Comparison of ENCODE assay signal across 8 mouse cellular contexts in genomic region chr6:83038496-83039012, GRCm38 (mm10). TPM values are rescaled to one million over a fixed set of nuclear protein-coding genes. Genes with fewer than 3 reads are reported as not detected.
DNase-seq lines count a peak whose midpoint lies in the region; ATAC-seq and TF ChIP-seq lines count a peak whose summit lies in the region.

No protein-coding gene starts in this region.

- H3K9ac ChIP-seq in hindbrain, embryonic 13.5 days: peak overlapping the region; percentile 43
- peak overlapping the region; percentile 52 for H3K9ac ChIP-seq in lung, embryonic 16.5 days (ENCODE audit: low read length)

- peaks cover 20% of the 10 kb centered on the region for H3K4me1 ChIP-seq in hindbrain, embryonic 13.5 days (replicated peaks)
- peaks cover 22% of the 10 kb centered on the region for H3K4me1 ChIP-seq in lung, embryonic 16.5 days (replicated peaks; ENCODE audit: control insufficient read depth, insufficient read depth, low read length)
- peaks cover 10% of the 10 kb centered on the region for H3K4me1 ChIP-seq in thymus, adult 2 months (replicated peaks; ENCODE audit: control insufficient read depth, insufficient read depth, low read length)

- no peaks in the 10 kb centered on the region for H3K9me3 ChIP-seq in hindbrain, embryonic 13.5 days
- H3K9me3 ChIP-seq in lung, embryonic 16.5 days (ENCODE audit: control insufficient read depth, low read length): no peaks in the 10 kb centered on the region

- H3K4me2 ChIP-seq in hindbrain, embryonic 13.5 days: peak overlapping the region; percentile 53
- H3K4me2 ChIP-seq in lung, embryonic 16.5 days (ENCODE audit: low read depth, low read length): peak overlapping the region; percentile 54

- 5% methylated on average over 24 of the region's 24 CpGs for WGBS in hindbrain, embryonic 13.5 days
- 12% methylated on average over 24 of the region's 24 CpGs for WGBS in lung, embryonic 16.5 days
- 28% methylated on average over 24 of the region's 24 CpGs for WGBS in thymus, adult 2 months

- peak; percentile 73 for DNase-seq in Muller cell, postnatal 12 days (ENCODE audit: inconsistent ontology term)
- peak; percentile 92 to 93 for DNase-seq in cerebellum, postnatal 14 days
- peak; percentile 82 to 87 for DNase-seq in frontal cortex, postnatal 25 days (ENCODE audit: low spot score in 2 of 2)
- DNase-seq in layer of hippocampus, postnatal 10 days (ENCODE audit: low spot score in 2 of 2): peak; percentile 89 to 90
- DNase-seq in ovary, adult 18-20 months (ENCODE audit: low spot score): peak; percentile 78
- DNase-seq in thymus, adult 2 months: peak; percentile 93

- no peak for TF ChIP-seq CTCF in thymus, adult 2 months (IDR thresholded peaks at IDR 0.05; ENCODE audit: borderline replicate concordance, control insufficient read depth, extremely low read depth, insufficient read depth, low read length, poor library complexity)

- peak; percentile 39; the same call in 1 of the 2 replicates for TF ChIP-seq POLR2A in thymus, adult 2 months (IDR thresholded peaks at IDR 0.05; ENCODE audit: control insufficient read depth, extremely low read depth, insufficient read depth, low read length, poor library complexity)

- peaks cover 25% of the 10 kb centered on the region for H3K27me3 ChIP-seq in hindbrain, embryonic 13.5 days
- H3K27me3 ChIP-seq in lung, embryonic 16.5 days (ENCODE audit: control insufficient read depth, insufficient read depth, low read depth, low read length): no peaks in the 10 kb centered on the region
- no peaks in the 10 kb centered on the region for H3K27me3 ChIP-seq in thymus, adult 2 months (ENCODE audit: control insufficient read depth, insufficient read depth, low read length)

- H3K27ac ChIP-seq in hindbrain, embryonic 13.5 days: no peak overlapping the region
- H3K27ac ChIP-seq in lung, embryonic 16.5 days (ENCODE audit: low read length): no peak overlapping the region
- H3K27ac ChIP-seq in thymus, adult 2 months (ENCODE audit: control insufficient read depth, insufficient read depth, low read length): no peak overlapping the region

- H3K36me3 ChIP-seq in hindbrain, embryonic 13.5 days: no peaks in the 10 kb centered on the region
- no peaks in the 10 kb centered on the region for H3K36me3 ChIP-seq in lung, embryonic 16.5 days (ENCODE audit: control insufficient read depth, insufficient read depth, low read length)
- H3K36me3 ChIP-seq in thymus, adult 2 months (ENCODE audit: control insufficient read depth, insufficient read depth, low read length): no peaks in the 10 kb centered on the region

- ATAC-seq in hindbrain, embryonic 13.5 days (ENCODE audit: low FRiP score): peak; percentile 65
- ATAC-seq in lung, embryonic 16.5 days (ENCODE audit: low read depth): peak; percentile 10; the same call in 1 of the 2 replicates

- peak overlapping the region; percentile 26 for H3K4me3 ChIP-seq in hindbrain, embryonic 13.5 days
- H3K4me3 ChIP-seq in lung, embryonic 16.5 days (ENCODE audit: low read length): peak overlapping the region; percentile 38
- H3K4me3 ChIP-seq in thymus, adult 2 months (ENCODE audit: control insufficient read depth, insufficient read depth, low read length): peak overlapping the region; percentile 51

RNA-seq across cellular contexts. Expression of gene Loxl3, which starts 4.6 kb away (rescaled TPM):
- 5.9 and 6.8 TPM in 2 replicates for polyA plus RNA-seq in hindbrain, embryonic 13.5 days (2015; fragmentation: Nextera tagmentation; extraction: Ambion mirVana)
- total RNA-seq in layer of hippocampus, postnatal 10 days (2021): 1 to 10 TPM; 3.0 to 5.7 TPM
- 25.5 and 26.0 TPM in 2 replicates for polyA plus RNA-seq in lung, embryonic 16.5 days (2015; fragmentation: Nextera tagmentation; extraction: Ambion mirVana)
- polyA plus RNA-seq in thymus, adult 2 months (2012; rRNA removed): 2.8 and 3.1 TPM in 2 replicates

RNA-seq across cellular contexts. Expression of gene Dok1, which starts 5.3 kb away (rescaled TPM):
- 2.8 and 3.6 TPM in 2 replicates for polyA plus RNA-seq in hindbrain, embryonic 13.5 days (2015; fragmentation: Nextera tagmentation; extraction: Ambion mirVana)
- total RNA-seq in layer of hippocampus, postnatal 10 days (2021): 1 to 10 TPM; 1.6 to 2.4 TPM
- 16.7 and 17.6 TPM in 2 replicates for polyA plus RNA-seq in lung, embryonic 16.5 days (2015; fragmentation: Nextera tagmentation; extraction: Ambion mirVana)
- 19.9 and 21.9 TPM in 2 replicates for polyA plus RNA-seq in thymus, adult 2 months (2012; rRNA removed)

RNA-seq across cellular contexts. Expression of gene Aup1, which starts 15.8 kb away (rescaled TPM):
- 168 and 178 TPM in 2 replicates for polyA plus RNA-seq in hindbrain, embryonic 13.5 days (2015; fragmentation: Nextera tagmentation; extraction: Ambion mirVana)
- 100 to 1,000 TPM in 1 of 2 experiments, 10 to 100 TPM in 1; 92.7 to 115 TPM for total RNA-seq in layer of hippocampus, postnatal 10 days (2021)
- 195 and 211 TPM in 2 replicates for polyA plus RNA-seq in lung, embryonic 16.5 days (2015; fragmentation: Nextera tagmentation; extraction: Ambion mirVana)
- 867 and 886 TPM in 2 replicates for polyA plus RNA-seq in thymus, adult 2 months (2012; rRNA removed)

RNA-seq across cellular contexts. Expression of gene Htra2, which starts 16.5 kb away (rescaled TPM):
- polyA plus RNA-seq in hindbrain, embryonic 13.5 days (2015; fragmentation: Nextera tagmentation; extraction: Ambion mirVana): 68.6 and 74.6 TPM in 2 replicates
- total RNA-seq in layer of hippocampus, postnatal 10 days (2021): 10 to 100 TPM; 68.0 to 70.4 TPM
- polyA plus RNA-seq in lung, embryonic 16.5 days (2015; fragmentation: Nextera tagmentation; extraction: Ambion mirVana): 61.8 and 64.9 TPM in 2 replicates
- 64.6 and 66.4 TPM in 2 replicates for polyA plus RNA-seq in thymus, adult 2 months (2012; rRNA removed)

RNA-seq across cellular contexts. Expression of gene Dqx1, which starts 19.1 kb away (rescaled TPM):
- polyA plus RNA-seq in hindbrain, embryonic 13.5 days (2015; fragmentation: Nextera tagmentation; extraction: Ambion mirVana): 0.81 and 0.91 TPM in 2 replicates
- total RNA-seq in layer of hippocampus, postnatal 10 days (2021): under 1 TPM; 0.37 to 0.54 TPM
- 1.9 and 2.0 TPM in 2 replicates for polyA plus RNA-seq in lung, embryonic 16.5 days (2015; fragmentation: Nextera tagmentation; extraction: Ambion mirVana)
- 3.6 and 4.4 TPM in 2 replicates for polyA plus RNA-seq in thymus, adult 2 months (2012; rRNA removed)
